Mouse (Mus musculus) heart, postnatal 0 days (tissue): ENCODE results near the gene Helz.

Source experiments
- CTCF ChIP-seq: IDR thresholded peaks from 2 replicates; pipeline ENCODE4 v1.5.1; 2016; ENCODE audit warnings: antibody characterized with exemption, control low read depth, low read depth
- EP300 ChIP-seq: IDR thresholded peaks from 2 replicates; pipeline ENCODE4 v1.6.1; 2016; ENCODE audit warnings: antibody characterized with exemption, low read depth

DNA sequence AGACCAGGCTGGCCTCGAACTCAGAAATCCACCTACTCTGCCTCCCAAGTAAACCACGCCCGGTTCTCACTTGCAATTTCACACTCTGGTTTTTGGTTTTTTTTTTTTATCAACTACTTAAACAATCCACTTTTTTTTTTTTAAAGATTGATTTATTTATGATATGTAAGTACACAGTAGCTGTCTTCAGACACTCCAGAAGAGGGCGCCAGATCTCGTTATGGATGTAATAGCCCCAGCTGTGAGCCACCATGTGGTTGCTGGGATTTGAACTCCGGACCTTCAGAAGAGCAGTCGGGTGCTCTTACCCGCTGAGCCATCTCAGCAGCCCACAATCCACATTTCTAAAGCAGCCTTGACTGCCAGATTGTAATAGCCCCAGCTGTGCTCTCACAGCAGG is 44.9 kb upstream of the Helz start:
- no peak for TF ChIP-seq CTCF
- no peak for TF ChIP-seq EP300
